35 mouse cellular contexts compared by ENCODE assay signal in genomic region chr7:44625241-44626067, GRCm38 (mm10). TPM values are rescaled to one million over a fixed set of nuclear protein-coding genes. Genes with fewer than 3 reads are reported as not detected.
A peak's percentile ranks its signal among the peaks of the same experiment; 100 is the strongest.
DNase-seq lines count a peak whose midpoint lies in the region; ATAC-seq lines count a peak whose summit lies in the region.
"Had no signal": no experiment of that assay in that cellular context is flagged by ENCODE, and none has a peak within 500 bp of the region (broad histone marks: within the 10 kb centered on the region; RNA-seq: fewer than 3 reads in every experiment).

No protein-coding gene starts in this region.

- DNase-seq in cerebellum, postnatal 4 days (ENCODE audit: low spot score in 2 of 2), result no peak
- DNase-seq in cerebellum, adult 18-20 months, result peak; percentile 91 to 93
- DNase-seq in cerebellum, postnatal 10 days, result peak; percentile 93 to 95
- no peak for DNase-seq in gastrocnemius, postnatal 4 days (ENCODE audit: low spot score in 2 of 2)
- DNase-seq in liver, embryonic 11.5 days (ENCODE audit: low spot score), result no peak
- no peak for DNase-seq in B cell, adult 2 months
- DNase-seq: adrenal gland, postnatal 10 days; forebrain, postnatal 0 days; gastrocnemius, postnatal 14 days; kidney, adult 18-20 months; kidney, postnatal 25 days; liver, embryonic 13.5 days; lung, adult 18-20 months; lung, postnatal 4 days; retina, postnatal 1 day; spleen, adult 18-20 months; thymus, postnatal 14 days had no signal

- 0 out of 2 replicates have a peak, but pooled peaks cover 3% of the 10 kb centered on the region for H3K27me3 ChIP-seq in liver, embryonic 11.5 days (replicated peaks; ENCODE audit: control insufficient read depth, insufficient read depth, low read length)
- H3K27me3 ChIP-seq: embryonic facial prominence, embryonic 15.5 days; kidney, embryonic 15.5 days; liver, embryonic 13.5 days had no signal

- no peak overlapping the region for H3K4me3 ChIP-seq in liver, embryonic 11.5 days (ENCODE audit: low read depth, low read length)
- H3K4me3 ChIP-seq: embryonic facial prominence, embryonic 10.5 days; embryonic facial prominence, embryonic 15.5 days; forebrain, embryonic 12.5 days; heart, adult 2 months; heart, embryonic 12.5 days; kidney, embryonic 15.5 days; left cerebral cortex, adult 2 months; liver, embryonic 13.5 days; megakaryocyte, embryonic 14.5 days; midbrain, embryonic 13.5 days had no signal

- H3K9me3 ChIP-seq in liver, embryonic 11.5 days (ENCODE audit: control insufficient read depth, low read length), result no peaks in the 10 kb centered on the region
- H3K9me3 ChIP-seq: embryonic facial prominence, embryonic 10.5 days; embryonic facial prominence, embryonic 15.5 days; forebrain, embryonic 12.5 days; kidney, embryonic 15.5 days; liver, embryonic 13.5 days; midbrain, embryonic 13.5 days had no signal

- H3K27ac ChIP-seq in liver, embryonic 11.5 days (ENCODE audit: low read depth, low read length), result no peak overlapping the region
- H3K27ac ChIP-seq: embryonic facial prominence, embryonic 10.5 days; embryonic facial prominence, embryonic 15.5 days; forebrain, embryonic 12.5 days; heart, adult 2 months; kidney, embryonic 15.5 days; left cerebral cortex, adult 2 months; liver, embryonic 13.5 days; midbrain, embryonic 13.5 days had no signal

- 81% methylated on average over 13 of the region's 13 CpGs for WGBS in liver, embryonic 11.5 days

- no peaks in the 10 kb centered on the region for H3K36me3 ChIP-seq in liver, embryonic 11.5 days (ENCODE audit: control insufficient read depth, insufficient read depth, low read length)
- H3K36me3 ChIP-seq: embryonic facial prominence, embryonic 10.5 days; embryonic facial prominence, embryonic 15.5 days; forebrain, embryonic 12.5 days; heart, embryonic 12.5 days; kidney, embryonic 15.5 days; liver, embryonic 13.5 days; midbrain, embryonic 13.5 days had no signal

- ATAC-seq in cerebellum, adult (ENCODE audit: insufficient number of reproducible peaks, low FRiP score, low TSS enrichment), result peak; percentile 80
- no peak for ATAC-seq in liver, embryonic 11.5 days (replicated peaks; ENCODE audit: low FRiP score)
- ATAC-seq: forebrain, postnatal 0 days; hindbrain, embryonic 16.5 days; midbrain, embryonic 13.5 days; Patski had no signal

- H3K4me2 ChIP-seq in liver, embryonic 11.5 days, result no peak overlapping the region
- H3K4me2 ChIP-seq: embryonic facial prominence, embryonic 15.5 days; forebrain, embryonic 12.5 days; heart, embryonic 12.5 days; kidney, embryonic 15.5 days; liver, embryonic 13.5 days; midbrain, embryonic 13.5 days had no signal

- H3K4me1 ChIP-seq in liver, embryonic 11.5 days (replicated peaks; ENCODE audit: control insufficient read depth, insufficient read depth, low read length), result no peaks in the 10 kb centered on the region
- H3K4me1 ChIP-seq: embryonic facial prominence, embryonic 15.5 days; heart, embryonic 12.5 days; kidney, embryonic 15.5 days; liver, embryonic 13.5 days had no signal

- no peak overlapping the region for H3K9ac ChIP-seq in liver, embryonic 11.5 days (ENCODE audit: low read depth, low read length)
- H3K9ac ChIP-seq: embryonic facial prominence, embryonic 15.5 days; forebrain, embryonic 12.5 days; forebrain, postnatal 0 days; heart, embryonic 12.5 days; kidney, embryonic 15.5 days; liver, embryonic 13.5 days; midbrain, embryonic 13.5 days had no signal

RNA-seq across cellular contexts. Expression of gene Kcnc3, which starts 35.0 kb away (rescaled TPM):
- total RNA-seq in gastrocnemius, postnatal 4 days (2021), result 1 to 10 TPM in 1 of 2 experiments, under 1 TPM in 1; 0.91 to 1.1 TPM
- polyA plus RNA-seq in liver, embryonic 11.5 days (2014; fragmentation: Nextera tagmentation; extraction: Ambion mirVana), result 0.22 and 0.23 TPM in 2 replicates
- total RNA-seq: hematopoietic stem cell, adult 5-6 weeks; MEL had no signal
- polyA plus RNA-seq: heart, postnatal 0 days had no signal

RNA-seq across cellular contexts. Expression of gene Myh14, which starts 45.2 kb away (rescaled TPM):
- total RNA-seq in gastrocnemius, postnatal 4 days (2021), result 10 to 100 TPM; 25.7 to 26.6 TPM
- polyA plus RNA-seq in liver, embryonic 11.5 days (2014; fragmentation: Nextera tagmentation; extraction: Ambion mirVana), result 0.66 and 0.68 TPM in 2 replicates
- total RNA-seq: monocyte, adult 5-6 weeks had no signal

RNA-seq across cellular contexts. Expression of gene Napsa, which starts 53.3 kb away (rescaled TPM):
- under 1 TPM; 0.65 to 0.81 TPM for total RNA-seq in gastrocnemius, postnatal 4 days (2021)
- polyA plus RNA-seq in liver, embryonic 11.5 days (2014; fragmentation: Nextera tagmentation; extraction: Ambion mirVana), result 1.4 and 2.1 TPM in 2 replicates
- total RNA-seq: gastrocnemius, postnatal 14 days; layer of hippocampus, adult 18-20 months; left cerebral cortex, postnatal 36 days; MEL had no signal
- polyA plus RNA-seq: heart, embryonic 12.5 days had no signal

Comparison
In these comparisons a context has a peak if more than half of its experiments do, and no peak if none do; other contexts are left out.
1. DNase-seq: peak in cerebellum, adult 18-20 months (2 of 2) and cerebellum, postnatal 10 days (2 of 2); none in cerebellum, postnatal 4 days (0 of 2), gastrocnemius, postnatal 4 days (0 of 2), liver, embryonic 11.5 days (single experiment) and B cell, adult 2 months (0 of 2).